Mouse (Mus musculus): ENCODE measurements around the gene Gtpbp10.

Gtpbp10 gene

GRCm38 (mm10) chr5:5501583-5501982 is 57.8 kb downstream of the Gtpbp10 start:
- no peak for DNase-seq (ENCODE audit: low read depth, low spot score)

- DNase-seq (ENCODE audit: low read depth, low spot score): no peak
Measured at GRCm38 (mm10) chr5:5496393-5496792, 62.9 kb downstream of the Gtpbp10 start.

- DNase-seq (ENCODE audit: low read depth, low spot score): no peak
Measured at GRCm38 (mm10) chr5:5495042-5495441, 64.3 kb downstream of the Gtpbp10 start.

GRCm38 (mm10) chr5:5494269-5495005 is 64.9 kb downstream of the Gtpbp10 start:
- peak; percentile 44 for DNase-seq (ENCODE audit: low read depth, low spot score)

GRCm38 (mm10) chr5:5492163-5492562 is 67.2 kb downstream of the Gtpbp10 start:
- no peak for DNase-seq (ENCODE audit: low read depth, low spot score)
